Mouse (Mus musculus) stomach, embryonic 15.5 days (tissue): ENCODE measurements around the gene Tmpo. TPM values are rescaled to one million over a fixed set of nuclear protein-coding genes. Genes with fewer than 3 reads are reported as not detected.

Source experiments
- polyA plus RNA-seq: library from polyadenylated mRNA; unstranded; fragments of >200 nt; fragmentation: Nextera tagmentation; extraction: Ambion mirVana; gene quantifications from 2 replicates; pipeline ENCODE4 v1.2.1, GENCODE M21; 2015

Gene Tmpo
- polyA plus RNA-seq, 1 experiment from 2014 or later, result 196 TPM

Other genes with a start within 250 kb of the Tmpo start
- 18.3 and 20.3 TPM in 2 replicates for gene Apaf1, start 98.5 kb downstream of the Tmpo start, polyA plus RNA-seq
- gene Ikbip, start 98.4 kb downstream of the Tmpo start, polyA plus RNA-seq, result 45.2 and 51.8 TPM in 2 replicates
- gene Slc25a3, start 57.3 kb downstream of the Tmpo start, polyA plus RNA-seq, result 440 and 482 TPM in 2 replicates